Mouse (Mus musculus) heart, adult 11 months (tissue): ENCODE data around the gene Zfp61.

ENCODE experiments used
- DNase-seq: peaks from one replicate; pipeline ENCODE4 v3.0.0; 2022

The Zfp61 gene

DNA sequence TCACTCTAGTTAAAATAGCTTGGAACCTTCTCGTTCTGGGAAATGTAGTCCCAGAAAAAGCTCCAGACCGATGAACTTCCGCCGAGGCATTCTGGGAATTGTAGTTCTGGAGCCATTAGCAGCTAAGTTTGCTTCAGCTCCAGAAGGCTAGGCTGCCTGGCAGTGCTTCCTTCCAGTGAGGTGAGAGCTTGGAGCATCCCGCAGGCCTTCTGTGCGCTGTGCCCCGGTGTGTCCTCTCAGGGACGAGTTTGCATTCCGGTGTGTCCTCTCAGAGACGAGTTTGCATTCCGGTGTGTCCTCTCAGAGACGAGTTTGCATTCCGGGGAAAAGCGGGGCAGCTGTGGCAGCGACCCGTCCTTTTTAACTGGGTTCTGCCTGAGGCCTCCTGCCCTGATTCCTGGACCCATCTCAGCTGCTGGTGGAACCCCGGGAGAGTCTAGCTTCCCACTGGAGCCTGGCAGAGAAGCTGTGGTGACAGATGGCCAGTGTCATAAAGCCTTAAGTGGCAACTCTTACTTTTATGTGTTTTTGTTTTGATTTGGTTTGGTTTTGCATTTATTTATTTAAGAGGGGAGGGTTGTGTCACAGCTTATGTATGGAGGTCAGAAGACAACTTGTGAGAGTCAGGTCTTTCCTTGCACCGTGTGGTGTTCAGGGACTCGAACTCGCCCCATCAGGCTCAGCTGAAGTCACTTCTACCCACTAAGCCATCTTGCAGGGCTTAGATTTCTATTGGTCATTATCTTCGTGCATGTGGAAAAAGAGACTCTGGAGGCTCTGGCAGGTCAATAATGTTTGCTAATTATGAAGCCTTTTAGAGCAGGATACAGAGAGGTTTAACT is 46.2 kb downstream of the Zfp61 start, which contains the start of gene Zfp108:
Gene Zfp108, plus strand, starts transcription at position 162 of the 842 bp plus-strand sequence.
- DNase-seq: peak; percentile 98

GRCm38 (mm10) chr7:24253779-24254615 is 47.0 kb downstream of the Zfp61 start:
- DNase-seq: peak; percentile 85
